16 mouse cellular contexts compared by ENCODE assay signal in the genomic region with DNA sequence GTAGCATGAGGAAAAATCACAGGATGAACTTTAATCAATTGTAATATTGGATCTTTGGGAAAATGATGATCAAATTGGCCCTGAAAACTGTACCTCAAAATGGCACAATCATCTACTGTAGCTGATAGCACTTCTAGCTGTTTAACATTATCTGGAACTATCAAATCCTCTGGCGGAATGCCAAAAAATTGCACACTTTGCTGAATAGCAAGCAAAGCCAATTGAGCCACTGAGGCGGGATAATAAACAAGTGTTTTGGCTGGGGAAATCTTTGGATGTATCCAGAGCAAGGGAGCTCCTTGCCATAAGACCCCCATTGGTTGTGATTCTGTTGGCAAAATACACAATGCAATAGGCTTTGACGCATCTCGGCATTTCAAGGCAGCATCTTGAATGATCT. TPM values are rescaled to one million over a fixed set of nuclear protein-coding genes. Genes with fewer than 3 reads are reported as not detected.
A peak's percentile ranks its signal among the peaks of the same experiment; 100 is the strongest.
DNase-seq lines count a peak whose midpoint lies in the region; ATAC-seq and TF ChIP-seq lines count a peak whose summit lies in the region.
"Not testable (repeated sequence)": the region's sequence is repeated elsewhere in the genome, so short reads cannot be mapped to it uniquely, and the experiment has no call there.
"Had no signal": no experiment of that assay in that cellular context is flagged by ENCODE, and none has a peak within 500 bp of the region (broad histone marks: within the 10 kb centered on the region; RNA-seq: fewer than 3 reads in every experiment).

No protein-coding gene starts in this region.

- not testable (repeated sequence) for H3K4me3 ChIP-seq in forebrain, embryonic 14.5 days (ENCODE audit: low read depth, low read length); hindbrain, postnatal 0 days (ENCODE audit: low read length)

- not testable (repeated sequence) for H3K4me2 ChIP-seq in forebrain, embryonic 14.5 days (ENCODE audit: low read length); hindbrain, postnatal 0 days (ENCODE audit: low read depth, low read length)

- ATAC-seq in forebrain, embryonic 14.5 days; hindbrain, postnatal 0 days: not testable (repeated sequence)

- H3K36me3 ChIP-seq in forebrain, embryonic 14.5 days (ENCODE audit: control insufficient read depth, insufficient read depth, low read length); hindbrain, postnatal 0 days (ENCODE audit: insufficient read depth, low read length): not testable (repeated sequence)

- H3K9ac ChIP-seq in forebrain, embryonic 14.5 days (ENCODE audit: low read length); hindbrain, postnatal 0 days (replicated peaks; ENCODE audit: low read length): not testable (repeated sequence)

- H3K27ac ChIP-seq in forebrain, embryonic 14.5 days (ENCODE audit: low read depth, low read length); hindbrain, postnatal 0 days: not testable (repeated sequence)

- H3K27me3 ChIP-seq in forebrain, embryonic 14.5 days (replicated peaks; ENCODE audit: control insufficient read depth, insufficient read depth, low read length); hindbrain, postnatal 0 days (ENCODE audit: insufficient read depth, low read length): not testable (repeated sequence)

- not testable (repeated sequence) for TF ChIP-seq CTCF in brain, embryonic 14.5 days (IDR thresholded peaks at IDR 0.05; ENCODE audit: borderline replicate concordance, extremely low read depth, insufficient read depth, insufficient read length); hindbrain, postnatal 0 days (IDR thresholded peaks at IDR 0.05; ENCODE audit: low read depth)

- H3K4me1 ChIP-seq in forebrain, embryonic 14.5 days (ENCODE audit: control insufficient read depth, insufficient read depth, low read length); hindbrain, postnatal 0 days (ENCODE audit: insufficient read depth, low read length): not testable (repeated sequence)

- not testable (repeated sequence) for H3K9me3 ChIP-seq in forebrain, embryonic 14.5 days (replicated peaks; ENCODE audit: control insufficient read depth, low read length); hindbrain, postnatal 0 days (ENCODE audit: low read length)

- 88% methylated on average over 4 of the region's 4 CpGs for WGBS in forebrain, embryonic 14.5 days
- 77% methylated on average over 4 of the region's 4 CpGs for WGBS in hindbrain, postnatal 0 days

- not testable (repeated sequence) for TF ChIP-seq POLR2A in brain, embryonic 14.5 days (IDR thresholded peaks at IDR 0.05; ENCODE audit: borderline replicate concordance, extremely low read depth, insufficient read depth, insufficient read length, poor library complexity, severe bottlenecking)

- peak; percentile 6 for DNase-seq in brain, embryonic 14.5 days (ENCODE audit: low read depth)
- peak; percentile 53 to 58 for DNase-seq in cerebellum, postnatal 10 days
- peak; percentile 23 to 42 for DNase-seq in cerebellum, postnatal 14 days
- peak; percentile 20 for DNase-seq in forebrain, embryonic 14.5 days (ENCODE audit: low spot score)
- peak; percentile 22 for DNase-seq in hindbrain, postnatal 0 days (ENCODE audit: low spot score)

RNA-seq across cellular contexts. Expression of a gene that starts 9.5 kb away (rescaled TPM):
- polyA plus RNA-seq in brain, embryonic 14.5 days (2012; rRNA removed), result 0.14 and 0.21 TPM in 2 replicates
- polyA plus RNA-seq in forebrain, embryonic 14.5 days (2014; fragmentation: Nextera tagmentation; extraction: Ambion mirVana), result 0.22 and 0.41 TPM in 2 replicates
- total RNA-seq in hindbrain, postnatal 0 days (2014; rRNA removed), result 0.04 and 0.26 TPM in 2 replicates
- 0.95 TPM in 2 replicates for polyA plus RNA-seq in hindbrain, postnatal 0 days (2015; fragmentation: Nextera tagmentation; extraction: Ambion mirVana)
- total RNA-seq: adrenal gland, adult 18-20 months; adrenal gland, adult 2 months; adrenal gland, adult 8-10 months; adrenal gland, postnatal 14 days; adrenal gland, postnatal 25 days; adrenal gland, postnatal 36 days; CH12.LX had no signal
- polyA plus RNA-seq: activated CD4-positive, CD25-positive, alpha-beta regulatory T cell, adult 4 months; C2C12; CD4-positive, CD25-positive, alpha-beta regulatory T cell, adult 4 months; G1E had no signal
